Mouse (Mus musculus) midbrain, embryonic 10.5 days (tissue): ENCODE results near the gene Rpl9-ps1. TPM values are rescaled to one million over a fixed set of nuclear protein-coding genes. Genes with fewer than 3 reads are reported as not detected.

ENCODE experiments used
- polyA plus RNA-seq: library from polyadenylated mRNA; unstranded; fragments of >200 nt; fragmentation: Nextera tagmentation; extraction: Ambion mirVana; gene quantifications from 2 replicates; pipeline ENCODE4 v1.2.1, GENCODE M21; 2016

Rpl9-ps1 gene
- polyA plus RNA-seq, 1 experiment from 2014 or later, result not detected

Other genes starting within 250 kb of the Rpl9-ps1 start
- gene Rasl10b, start 236.5 kb downstream of the Rpl9-ps1 start, polyA plus RNA-seq, result 3.9 and 6.5 TPM in 2 replicates
- gene Gas2l2, start 216.2 kb downstream of the Rpl9-ps1 start, polyA plus RNA-seq, result 0.09 TPM in 1 of 2 replicates, not detected in the other
- 0.54 TPM in 1 of 2 replicates, not detected in the other for gene 1700020L24Rik, start 207.9 kb downstream of the Rpl9-ps1 start, polyA plus RNA-seq
- gene Mmp28, start 182.6 kb downstream of the Rpl9-ps1 start, polyA plus RNA-seq, result 1.2 and 1.6 TPM in 2 replicates
- 11.2 and 12.6 TPM in 2 replicates for gene Taf15, start 172.5 kb downstream of the Rpl9-ps1 start, polyA plus RNA-seq
- not detected in 2 replicates for gene Heatr9, start 123.4 kb downstream of the Rpl9-ps1 start, polyA plus RNA-seq
- not detected in 2 replicates for gene Ccl5, start 115.1 kb downstream of the Rpl9-ps1 start, polyA plus RNA-seq
- gene Ccl9, start 67.0 kb downstream of the Rpl9-ps1 start, polyA plus RNA-seq, result 1.2 and 1.4 TPM in 2 replicates
- 1.7 and 2.1 TPM in 2 replicates for gene Ccl6, start 52.5 kb downstream of the Rpl9-ps1 start, polyA plus RNA-seq
- gene Ccl3, start 3.7 kb upstream of the Rpl9-ps1 start, polyA plus RNA-seq, result 0.97 and 1.3 TPM in 2 replicates
- 0.57 TPM in 1 of 2 replicates, not detected in the other for gene Ccl4, start 17.0 kb upstream of the Rpl9-ps1 start, polyA plus RNA-seq
- not detected in 2 replicates for gene Wfdc17, start 58.4 kb upstream of the Rpl9-ps1 start, polyA plus RNA-seq
- gene Wfdc18, start 63.4 kb upstream of the Rpl9-ps1 start, polyA plus RNA-seq, result not detected in 2 replicates
- not detected in 2 replicates for gene Wfdc21, start 101.3 kb upstream of the Rpl9-ps1 start, polyA plus RNA-seq
- 31.0 and 35.1 TPM in 2 replicates for gene Heatr6, start 108.1 kb upstream of the Rpl9-ps1 start, polyA plus RNA-seq
- gene Hnf1b, start 204.4 kb upstream of the Rpl9-ps1 start, polyA plus RNA-seq, result not detected in 2 replicates